Mouse (Mus musculus): ENCODE results near the gene Galnt14.

Galnt14 gene

DNA sequence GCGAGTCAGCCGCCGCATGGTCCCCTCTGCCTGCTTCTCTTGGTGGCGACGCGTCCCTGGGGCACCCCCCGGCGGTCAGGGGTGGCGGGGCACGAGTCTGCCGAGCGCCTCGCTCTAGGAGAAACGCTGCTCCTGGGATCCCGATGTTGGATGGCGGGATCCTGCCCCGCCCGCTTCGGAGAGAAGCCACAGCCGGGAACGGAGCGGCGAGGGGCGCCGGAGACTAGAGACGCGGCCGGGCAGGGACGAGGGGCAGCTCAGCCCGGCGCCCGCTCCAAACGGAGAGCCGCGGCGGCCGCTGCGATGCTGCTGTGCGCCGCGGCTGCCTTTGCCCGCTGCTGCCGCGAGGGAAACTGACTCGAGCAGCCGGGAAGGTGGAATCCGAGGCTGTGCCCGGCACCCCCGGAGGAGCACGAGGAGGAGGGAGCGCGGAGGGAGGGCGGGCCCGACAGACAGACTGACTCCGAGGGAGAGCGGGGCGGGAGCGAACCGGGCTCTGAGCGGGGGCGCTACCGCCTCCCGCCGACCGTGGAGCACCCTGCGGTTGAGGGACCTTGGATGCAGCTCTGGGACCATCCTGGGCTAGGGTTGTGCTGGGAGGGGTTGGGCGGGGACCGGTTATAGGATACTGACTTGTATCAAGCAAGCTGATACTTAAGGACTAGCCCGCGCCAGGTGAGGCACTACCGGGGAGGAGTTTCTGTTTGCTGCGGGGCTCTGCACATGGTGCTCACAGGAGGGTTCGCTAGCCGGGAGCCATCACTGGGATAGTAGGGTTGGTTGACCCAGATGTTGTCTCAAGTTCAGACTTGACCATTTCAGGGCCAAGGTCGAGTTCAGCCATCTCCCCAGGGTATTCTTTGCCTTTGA is at the start of gene Galnt14:
TSS of gene Galnt14 (minus strand) at position 412 of the 870 bp plus-strand sequence.
- peak; percentile 93 for DNase-seq

DNA sequence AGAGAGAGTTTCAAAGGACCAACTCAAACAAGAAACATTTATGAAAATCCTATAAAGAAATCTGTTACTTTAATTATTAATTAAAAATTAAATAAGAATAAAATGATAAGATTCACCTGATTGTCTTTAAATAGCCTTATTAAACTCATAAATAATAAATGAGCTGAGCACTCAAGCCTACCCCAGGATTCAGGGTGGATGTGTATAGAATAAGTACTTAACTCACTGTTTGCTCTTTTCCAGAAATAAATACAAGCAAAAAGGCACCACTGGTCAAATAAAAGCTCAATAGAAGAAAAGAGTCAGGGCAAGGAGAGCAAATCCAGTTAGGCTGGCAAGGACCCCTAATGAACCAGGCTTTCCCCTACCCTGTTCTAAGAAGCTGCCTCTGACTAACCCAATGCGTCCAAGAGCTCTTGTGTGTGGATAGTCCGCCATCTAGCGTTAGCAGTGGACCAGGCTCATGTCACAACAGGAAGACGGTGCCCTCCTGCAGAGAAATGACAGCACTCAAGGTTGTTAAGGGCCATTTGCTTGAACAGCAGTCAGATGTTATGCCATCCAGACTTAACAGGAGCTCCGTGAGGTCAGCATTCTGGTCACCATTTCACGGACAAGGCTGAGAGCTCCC is 33.5 kb upstream of the Galnt14 start:
- peak; percentile 93 for DNase-seq

DNA sequence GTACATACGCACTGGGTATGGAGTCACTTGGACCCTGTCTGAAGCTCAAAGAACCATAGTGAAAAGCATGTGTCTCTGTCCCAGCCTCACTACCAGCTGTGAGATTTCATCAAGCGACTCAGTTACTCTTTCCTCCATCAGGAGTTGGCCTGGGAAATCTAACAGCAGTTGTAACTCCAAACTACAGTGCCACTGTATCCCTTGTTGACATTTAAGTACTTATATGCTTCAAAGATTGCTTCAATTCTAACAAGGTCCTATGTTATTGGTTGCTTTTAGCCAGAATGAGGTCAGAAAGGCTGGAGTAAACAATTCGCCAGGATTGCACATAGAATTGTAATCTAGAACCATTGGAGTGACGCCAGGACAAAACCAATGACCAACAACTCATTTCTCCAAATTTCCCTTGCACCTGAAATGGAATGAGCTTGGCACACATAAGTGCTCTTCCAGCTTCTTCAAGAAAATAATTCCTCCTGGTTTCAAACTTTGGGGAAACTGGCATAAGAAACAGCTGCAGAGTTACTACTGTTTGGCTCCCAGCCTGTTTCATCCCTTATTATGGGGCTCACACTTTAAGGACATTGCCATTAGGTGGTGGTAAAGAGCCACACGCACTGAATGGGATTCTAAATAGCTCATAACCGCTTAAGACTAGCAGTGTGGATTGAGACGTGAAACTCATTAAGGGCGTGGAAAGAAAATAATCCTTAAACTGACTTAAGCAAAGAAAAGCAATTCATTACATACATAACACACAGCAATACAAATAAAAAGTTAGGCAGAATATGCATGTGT is 13.8 kb upstream of the Galnt14 start:
- DNase-seq: peak; percentile 74

DNA sequence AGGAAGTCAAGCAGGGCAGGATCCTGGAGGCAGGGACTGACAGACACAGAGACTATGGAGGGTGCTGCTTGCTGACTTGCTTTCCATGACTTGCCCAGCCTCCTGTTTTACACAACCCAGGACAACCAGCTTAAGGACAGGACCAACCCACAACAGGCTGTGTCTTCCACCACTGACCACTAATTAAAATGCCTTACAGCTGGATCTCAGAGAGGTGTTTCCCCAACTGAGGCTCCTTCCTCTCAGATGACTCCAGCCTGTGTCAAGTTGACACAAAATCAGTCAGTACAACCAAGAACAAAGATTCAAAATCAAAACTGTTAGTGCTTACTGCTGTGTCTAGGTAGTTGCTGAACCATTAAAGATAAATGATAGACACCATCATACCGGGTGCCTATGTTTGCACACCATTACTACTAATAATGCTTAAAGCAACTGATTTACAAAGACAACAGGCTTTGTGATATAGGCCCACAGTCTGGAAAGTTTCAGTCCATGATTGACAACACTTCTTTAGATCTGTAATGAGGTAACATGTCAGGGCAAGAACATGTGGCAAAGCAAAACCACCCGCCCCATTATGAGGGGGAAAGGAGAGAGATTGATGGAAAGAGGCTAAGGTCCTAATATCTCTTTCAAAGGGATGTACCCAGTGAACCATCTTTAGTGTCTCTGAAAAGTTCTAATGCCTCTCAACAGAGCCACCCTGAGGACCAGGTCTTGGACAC is 8.9 kb upstream of the Galnt14 start:
- DNase-seq: no peak

DNA sequence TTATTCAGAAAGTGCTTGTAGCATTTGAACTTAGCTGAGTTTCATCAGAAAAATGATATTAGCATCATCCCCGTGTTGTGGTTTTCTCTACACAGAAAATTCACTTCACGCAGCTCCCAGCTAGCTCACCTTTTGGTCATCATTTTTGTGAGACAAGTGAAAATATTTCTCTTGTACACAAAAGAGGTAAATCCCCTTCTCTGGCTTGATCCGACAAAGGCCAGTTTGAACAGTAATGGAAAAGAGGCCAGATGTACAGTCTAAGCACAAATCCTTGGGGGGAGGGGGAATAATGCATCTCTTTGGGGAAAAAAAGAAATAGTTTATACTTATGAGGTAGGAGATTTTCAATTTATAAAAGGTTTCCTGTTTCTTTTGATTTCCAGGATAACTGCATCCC is 6.4 kb upstream of the Galnt14 start:
- DNase-seq: no peak

DNA sequence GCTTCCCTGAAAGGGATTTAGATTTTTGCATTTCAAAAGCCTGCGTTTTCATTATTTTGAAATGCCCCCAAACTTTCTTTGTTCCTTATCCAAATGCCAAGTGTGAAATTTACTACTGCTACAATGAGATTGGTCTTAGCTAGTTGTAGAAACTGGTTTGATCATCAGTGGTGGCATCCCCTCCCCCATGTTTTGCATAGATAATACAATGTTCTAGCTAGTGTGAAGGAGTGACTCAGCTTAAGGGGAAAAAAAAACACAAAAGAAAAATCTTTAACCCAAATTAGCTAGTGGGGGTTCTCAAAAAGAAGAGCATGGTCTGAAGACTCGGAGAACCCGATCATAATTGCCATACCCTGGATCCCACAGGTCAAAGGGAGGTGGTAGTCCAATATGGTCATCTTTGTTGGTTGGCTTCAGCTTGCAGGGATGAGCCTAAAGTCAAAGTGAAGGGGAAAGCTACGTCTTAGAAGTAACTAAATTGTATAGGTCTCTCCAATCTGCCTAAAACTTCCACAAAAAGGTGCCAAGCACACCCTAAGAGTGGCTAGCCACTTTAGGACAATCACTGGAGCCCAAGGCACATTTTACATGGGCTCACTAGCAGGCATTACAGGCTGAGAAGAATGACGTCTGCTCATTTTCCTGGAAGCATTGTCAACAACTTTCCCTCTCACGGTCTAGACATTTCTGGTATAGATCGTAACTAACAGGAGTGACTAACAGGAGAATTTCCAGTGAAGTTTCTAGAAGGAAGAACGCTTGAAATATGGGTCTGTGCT is 4.4 kb upstream of the Galnt14 start:
- no peak for DNase-seq

DNA sequence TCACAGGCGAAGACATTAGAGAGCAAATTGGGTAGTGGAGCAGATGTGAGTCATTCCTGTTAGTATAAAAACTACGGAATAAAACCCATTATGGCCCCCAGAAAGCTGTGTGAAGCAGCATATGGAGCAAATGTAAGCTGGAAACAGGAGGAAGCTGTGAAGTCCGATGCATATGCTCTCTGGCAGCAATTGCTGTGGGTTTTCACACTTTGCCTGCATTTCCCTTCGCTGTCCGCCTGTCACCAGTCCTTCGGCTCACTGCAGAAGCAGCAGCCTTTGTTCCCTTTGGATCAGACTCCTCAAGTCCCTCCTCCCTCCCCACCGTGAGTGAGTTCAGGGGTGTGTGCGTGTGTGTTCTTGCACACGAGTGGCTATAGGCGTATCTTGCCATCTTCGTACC is 3.1 kb upstream of the Galnt14 start:
- DNase-seq: no peak

DNA sequence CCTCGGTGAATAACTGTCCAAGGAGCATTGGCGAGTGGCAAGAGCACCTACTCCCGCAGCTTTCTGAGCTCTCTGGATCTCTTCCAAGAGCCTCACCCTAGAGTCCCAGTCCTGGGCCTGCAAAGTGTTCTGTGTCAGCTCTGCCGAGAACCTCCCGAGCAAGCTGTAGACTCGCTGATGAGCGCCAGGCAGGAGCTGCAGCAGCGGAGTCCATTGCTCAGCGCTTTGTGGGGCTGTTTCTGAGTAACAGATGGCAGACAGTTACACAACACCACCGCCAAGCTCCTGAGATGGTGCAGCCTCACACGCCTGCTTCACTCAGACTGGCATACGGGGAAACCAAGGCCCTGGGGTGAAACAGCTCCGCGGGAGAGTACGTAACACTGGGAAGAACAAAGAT is 1.7 kb upstream of the Galnt14 start:
- DNase-seq: peak; percentile 62

DNA sequence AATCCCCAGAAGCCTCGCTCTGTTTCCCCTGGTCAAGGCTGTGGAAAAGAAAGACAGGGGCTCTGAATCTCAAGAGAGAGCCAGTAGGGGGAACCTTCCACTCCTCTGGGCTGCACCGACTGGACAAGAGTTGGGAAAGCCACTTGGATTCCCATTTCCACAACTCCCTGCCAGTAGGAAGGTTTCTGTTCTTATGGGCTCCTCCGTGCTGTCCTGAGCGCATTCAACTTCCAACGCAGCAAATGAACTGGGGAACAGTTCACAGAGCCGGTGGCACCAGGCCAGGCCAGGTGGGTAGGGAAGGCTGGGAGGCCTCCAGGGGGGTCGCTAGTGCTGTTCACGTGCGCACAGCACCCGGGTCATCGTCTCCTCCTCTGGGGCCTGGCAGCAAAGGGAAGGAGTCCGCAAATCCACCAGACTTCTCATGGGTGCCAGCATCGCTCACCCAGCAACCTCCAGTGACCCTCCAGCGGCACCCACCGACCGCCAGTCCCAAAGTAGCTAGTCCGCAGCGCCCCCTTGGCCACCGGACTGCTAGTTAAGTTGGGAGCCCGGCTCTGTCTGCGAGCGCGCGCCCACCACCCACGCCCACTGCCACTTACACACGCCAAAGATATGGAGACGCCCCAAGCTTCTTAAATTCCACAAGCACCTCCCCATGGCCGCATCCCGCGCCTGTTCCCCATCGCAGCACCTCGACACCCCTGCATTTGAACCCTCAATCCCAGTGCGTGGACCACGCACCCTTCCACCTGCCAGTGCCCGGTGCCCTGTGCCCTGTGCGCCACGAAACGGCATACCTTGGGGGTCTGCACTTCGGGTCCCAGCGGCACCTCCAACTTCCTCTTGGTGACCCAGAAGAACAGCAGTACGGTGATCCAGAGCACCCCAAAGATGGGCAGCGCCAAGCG is 867 bp downstream of the Galnt14 start:
- DNase-seq: peak; percentile 85

DNA sequence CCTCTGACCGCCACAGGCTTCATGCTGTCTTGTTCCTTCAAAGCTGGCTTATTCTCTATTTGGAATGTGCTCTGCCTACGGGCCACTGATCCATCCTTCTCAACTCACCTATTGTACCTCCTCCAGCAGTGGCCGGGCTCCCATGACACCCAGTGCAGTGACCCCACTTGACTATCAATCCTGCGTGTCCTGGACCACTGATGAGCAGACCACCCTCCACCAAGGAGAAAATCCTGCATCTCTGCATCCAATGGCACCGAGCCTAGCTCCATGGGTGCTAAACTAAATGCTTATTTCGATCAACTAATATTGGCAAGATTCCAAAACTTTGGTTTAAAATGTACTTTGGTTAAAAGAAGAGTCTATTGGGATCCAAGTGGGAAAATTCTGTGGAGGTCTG is 1.8 kb downstream of the Galnt14 start:
- DNase-seq: peak; percentile 62

DNA sequence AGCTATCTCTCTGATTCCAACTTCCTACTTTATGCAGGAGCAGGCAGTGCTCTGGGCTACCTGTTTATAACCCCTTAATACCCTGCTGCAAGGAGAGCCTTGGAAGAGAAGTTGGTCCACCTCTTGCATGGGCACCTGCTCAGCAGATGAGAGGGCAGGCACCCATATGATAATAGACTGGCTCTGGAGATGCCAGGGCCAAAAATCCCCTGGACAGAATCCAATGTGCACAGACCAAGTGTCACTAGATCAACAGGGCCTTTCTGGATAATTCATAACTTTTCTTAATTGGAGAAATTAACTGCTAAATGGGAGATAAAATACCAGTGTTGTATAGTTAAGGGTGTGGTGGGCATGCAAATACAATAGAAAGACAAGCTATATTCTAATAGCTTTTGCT is 6.7 kb downstream of the Galnt14 start:
- peak; percentile 60 for DNase-seq

DNA sequence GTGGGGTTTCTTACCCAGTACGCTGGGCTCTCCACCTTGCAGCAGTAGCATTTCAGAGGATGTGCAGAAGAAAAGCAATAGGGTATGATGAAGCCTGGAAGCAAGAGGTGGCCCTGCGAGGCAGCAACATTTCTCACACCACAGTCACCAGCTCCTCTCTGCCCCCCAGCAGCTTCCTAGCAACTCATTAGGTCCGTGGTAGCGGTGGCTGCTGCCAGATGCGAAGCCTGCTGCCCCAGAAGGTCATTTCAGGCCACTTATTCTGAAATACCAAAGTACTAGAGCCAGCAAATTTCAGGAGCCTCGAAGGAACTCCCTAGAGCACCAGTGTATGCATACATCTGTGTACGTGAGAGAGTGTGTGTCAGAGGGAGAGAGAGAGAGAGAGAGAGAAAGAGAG is 9.2 kb downstream of the Galnt14 start:
- peak; percentile 71 for DNase-seq

DNA sequence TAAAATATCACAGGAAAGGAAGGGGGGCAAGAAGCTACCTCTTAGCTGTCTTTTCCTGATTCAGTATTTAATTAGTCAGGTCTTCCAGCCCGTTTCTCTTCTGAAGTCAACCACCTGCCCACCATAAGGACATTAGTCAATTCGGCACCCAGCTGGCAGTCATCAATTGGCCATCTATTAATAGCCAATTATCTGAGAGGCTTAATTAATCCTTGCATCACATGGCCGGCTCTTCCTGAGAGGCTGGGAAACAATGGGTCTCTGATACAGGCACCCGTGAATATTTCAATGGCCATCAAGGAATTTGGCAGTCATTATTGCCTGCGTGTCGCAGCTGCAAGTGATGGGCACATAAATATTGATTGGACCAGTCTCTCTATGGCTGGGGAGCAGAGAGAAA is 10.4 kb downstream of the Galnt14 start:
- no peak for DNase-seq

DNA sequence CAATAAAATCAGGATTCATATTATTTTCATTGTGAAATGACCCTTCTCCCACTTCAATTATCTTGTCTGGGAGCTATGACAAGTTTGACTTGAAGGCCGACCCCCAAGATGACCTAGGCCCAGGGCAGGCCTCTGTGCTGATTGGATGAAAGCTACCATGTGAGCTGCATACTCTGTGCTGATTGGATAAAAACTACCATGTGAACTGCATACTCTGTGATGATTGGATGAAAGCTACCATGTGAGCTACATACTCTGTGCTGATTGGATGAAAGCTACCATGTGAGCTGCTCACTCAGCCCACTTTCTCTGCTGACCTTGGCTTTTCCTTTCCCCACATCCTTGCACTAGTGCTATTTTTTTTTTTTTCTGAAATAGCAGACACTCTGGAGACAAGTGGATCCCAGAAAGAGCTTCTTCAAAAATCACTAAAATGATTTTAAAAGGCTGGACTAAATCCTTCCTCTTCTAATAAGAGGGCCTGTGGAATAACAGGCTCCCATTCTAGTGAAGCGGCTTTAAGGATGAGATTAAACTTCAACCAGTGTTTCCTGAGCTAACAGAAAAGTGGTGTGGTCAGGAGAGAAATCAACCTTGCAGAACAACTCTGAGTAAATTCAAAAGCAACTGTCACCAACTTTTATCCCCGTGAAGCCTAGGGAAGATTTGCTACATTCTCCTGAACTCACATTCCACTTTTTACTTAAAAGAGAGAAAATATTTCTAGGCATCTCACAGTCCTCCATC is 15.9 kb downstream of the Galnt14 start:
- peak; percentile 68 for DNase-seq

DNA sequence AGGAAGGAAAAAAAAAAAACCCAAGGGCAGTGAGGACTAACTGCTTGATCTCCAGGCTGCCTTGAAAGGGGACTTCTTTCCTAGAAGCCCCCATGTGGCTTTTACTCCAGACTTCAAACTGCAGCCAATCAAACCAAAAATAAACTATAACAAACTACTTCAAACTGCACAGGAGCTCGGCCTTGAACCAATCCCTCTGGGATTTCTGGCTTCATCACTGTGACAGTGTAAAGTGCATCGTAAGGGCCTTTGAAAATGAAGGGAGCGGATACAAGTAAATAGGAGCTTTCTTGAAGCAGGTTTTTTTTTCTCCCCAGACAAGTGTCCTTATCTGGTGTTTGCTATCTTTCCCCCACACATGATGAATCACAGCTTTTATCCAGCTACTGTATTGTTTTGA is 22.0 kb downstream of the Galnt14 start:
- no peak for DNase-seq

DNA sequence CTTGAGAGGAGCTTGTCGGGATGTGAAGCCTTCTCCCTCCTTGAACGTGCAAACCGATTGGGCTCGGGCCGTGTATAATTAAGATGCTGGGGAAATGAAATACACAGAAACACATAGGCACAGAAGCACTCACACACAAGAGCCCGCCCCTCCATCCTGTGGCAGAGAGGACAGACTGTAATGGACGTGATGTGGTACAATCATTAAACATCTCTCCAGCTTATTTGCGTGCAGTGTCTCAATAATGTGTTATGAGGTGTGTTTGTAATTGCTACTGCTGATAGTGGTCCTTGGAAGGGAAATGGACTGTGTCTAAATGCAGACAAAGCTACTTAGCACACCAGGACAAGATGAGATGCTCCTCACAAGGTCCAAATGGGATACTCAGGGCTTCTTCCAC is 24.0 kb downstream of the Galnt14 start:
- no peak for DNase-seq

DNA sequence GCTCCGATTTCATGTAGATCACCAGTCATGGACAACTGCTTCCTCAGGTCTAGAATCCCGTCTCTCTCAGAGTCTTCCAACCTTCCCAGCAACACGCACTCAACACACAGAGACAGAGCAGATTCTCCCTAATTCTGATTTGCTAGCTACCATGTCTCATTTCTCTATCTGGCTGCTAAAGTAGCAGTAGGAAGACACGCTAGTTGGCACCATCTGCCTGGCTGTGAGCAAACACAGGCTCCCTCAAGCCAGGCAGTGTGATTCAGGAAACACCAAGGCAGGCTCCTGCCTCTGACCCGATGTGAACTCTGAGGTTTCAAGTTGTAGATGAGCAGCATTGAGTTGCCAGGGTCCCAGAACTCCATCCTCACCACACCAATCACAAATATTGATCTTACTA is 25.5 kb downstream of the Galnt14 start:
- DNase-seq: no peak

DNA sequence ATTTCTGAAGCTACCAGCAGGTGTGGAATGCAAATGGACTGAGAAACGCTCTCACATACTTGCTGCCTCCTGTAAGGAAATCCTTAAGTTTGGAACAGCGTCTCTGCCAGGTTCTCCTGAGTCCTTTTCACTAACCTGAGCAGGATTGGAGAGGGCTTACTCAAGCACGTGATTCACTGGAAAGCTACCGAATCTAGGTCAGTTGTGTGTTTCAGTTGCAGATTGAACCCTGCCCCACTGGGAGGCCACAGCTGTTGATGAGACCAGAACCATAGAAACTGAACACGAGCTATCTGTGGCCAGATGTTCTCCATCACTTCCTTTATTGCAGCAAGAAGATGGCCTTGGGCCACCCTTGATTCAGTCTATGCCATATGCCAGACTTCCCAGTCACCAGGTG is 38.3 kb downstream of the Galnt14 start:
- DNase-seq: peak; percentile 39

DNA sequence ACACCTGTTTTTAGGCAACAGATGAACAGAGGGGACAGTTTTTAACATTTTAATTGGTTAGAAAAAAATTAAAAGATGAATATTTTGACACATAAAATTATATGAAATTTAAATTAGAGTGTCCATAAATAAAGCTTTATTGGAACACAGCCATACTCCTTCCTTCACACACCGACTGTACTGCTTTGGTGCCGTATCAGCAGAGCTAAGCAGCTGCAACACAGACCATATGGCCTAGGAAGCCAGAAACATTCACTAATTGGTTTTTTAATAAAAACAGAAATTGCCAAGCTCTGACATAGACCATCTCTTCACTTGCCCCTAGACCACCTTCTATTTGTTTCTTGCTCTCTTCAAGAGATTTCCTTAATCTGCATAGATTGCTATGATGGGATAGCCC is 40.2 kb downstream of the Galnt14 start:
- DNase-seq: no peak

DNA sequence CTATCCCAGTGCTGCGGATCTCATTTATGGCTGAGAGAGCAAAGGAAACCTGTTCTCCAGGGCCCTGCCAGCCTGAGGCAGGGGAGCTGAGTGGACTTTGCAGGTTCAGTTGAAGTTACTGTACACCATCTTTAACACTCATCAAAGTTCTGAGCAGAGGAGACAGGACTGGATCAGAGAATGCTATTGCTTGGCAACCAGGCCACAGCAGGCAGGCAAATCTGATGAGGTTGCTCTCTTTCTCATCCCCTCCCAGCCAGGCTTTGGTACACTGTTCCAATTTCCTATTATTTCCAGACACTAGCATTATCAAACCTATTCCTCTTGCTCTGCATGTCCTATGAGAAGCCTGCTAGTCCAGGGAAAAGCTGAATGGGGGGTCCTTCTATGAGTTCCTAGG is 41.3 kb downstream of the Galnt14 start:
- DNase-seq: no peak
